Mouse (Mus musculus) adrenal gland (tissue): ENCODE measurements at regions not wholly inside any gene's neighbourhood (a gene's known extent, or its start where the extent isn't known, plus 50 kb on each side); places are given as distances from the start of the nearest gene placed in this dataset.

Source experiments
- intact Hi-C: fragments of 180-260 bp; cut with DNase I; formaldehyde crosslinking; loops from one replicate; pipeline ENCODE4 v1.15.1; 2025

GRCm38 (mm10) chr10:24357636-24358035 is 134.3 kb downstream of the Moxd1 start:
- intact Hi-C loops, result no loop called here

- intact Hi-C loops, result no loop called here
Measured at GRCm38 (mm10) chr10:24361424-24361823, 138.1 kb downstream of the Moxd1 start.

GRCm38 (mm10) chr10:24365369-24365768 is 142.1 kb downstream of the Moxd1 start:
- intact Hi-C loops, result no loop called here

- intact Hi-C loops, result no loop called here
Measured at GRCm38 (mm10) chr10:24367010-24367409, 143.7 kb downstream of the Moxd1 start.

GRCm38 (mm10) chr10:24373957-24374356 is 150.6 kb downstream of the Moxd1 start:
- intact Hi-C loops, result no loop called here

- intact Hi-C loops, result no loop called here
Measured at GRCm38 (mm10) chr10:24379291-24379690, 156.0 kb downstream of the Moxd1 start.

GRCm38 (mm10) chr10:24380478-24381273 is 157.4 kb downstream of the Moxd1 start:
- intact Hi-C loops, result no loop called here

GRCm38 (mm10) chr10:24381917-24382316 is 158.6 kb downstream of the Moxd1 start:
- intact Hi-C loops, result no loop called here

- intact Hi-C loops, result no loop called here
Measured at GRCm38 (mm10) chr10:24384061-24384460, 160.7 kb downstream of the Moxd1 start.

GRCm38 (mm10) chr10:24388229-24388628 is 164.9 kb downstream of the Moxd1 start:
- intact Hi-C loops, result no loop called here

GRCm38 (mm10) chr10:24391039-24391438 is 167.7 kb downstream of the Moxd1 start:
- intact Hi-C loops, result no loop called here

GRCm38 (mm10) chr10:24392066-24392465 is 168.7 kb downstream of the Moxd1 start:
- intact Hi-C loops, result no loop called here

- intact Hi-C loops, result no loop called here
Measured at GRCm38 (mm10) chr10:24395999-24396784, 172.9 kb downstream of the Moxd1 start.

GRCm38 (mm10) chr10:24397125-24397524 is 173.8 kb downstream of the Moxd1 start:
- intact Hi-C loops, result no loop called here

- intact Hi-C loops, result no loop called here
Measured at GRCm38 (mm10) chr10:24404851-24405250, 181.5 kb downstream of the Moxd1 start.

- intact Hi-C loops, result no loop called here
Measured at GRCm38 (mm10) chr10:24406953-24407352, 183.6 kb downstream of the Moxd1 start.

GRCm38 (mm10) chr10:24407411-24408227 is 184.3 kb downstream of the Moxd1 start:
- intact Hi-C loops, result no loop called here

GRCm38 (mm10) chr10:24409976-24410375 is 185.3 kb upstream of the Ccn2 start:
- intact Hi-C loops, result loop anchor here (1.0 kb wide), 2 partner anchors 181 to 212 kb away; no protein-coding TSS in a partner anchor

GRCm38 (mm10) chr10:24410885-24411284 is 184.4 kb upstream of the Ccn2 start:
- intact Hi-C loops, result loop anchor here (1.0 kb wide), 2 partner anchors 180 to 211 kb away; no protein-coding TSS in a partner anchor

GRCm38 (mm10) chr10:24422498-24423160 is 172.6 kb upstream of the Ccn2 start:
- intact Hi-C loops, result no loop called here
